Mouse (Mus musculus): ENCODE data around the gene Ssbp4. TPM values are rescaled to one million over a fixed set of nuclear protein-coding genes. Genes with fewer than 3 reads are reported as not detected.
A peak's percentile ranks its signal among the peaks of the same experiment; 100 is the strongest.

Ssbp4 gene
- polyA plus RNA-seq, 1 experiment, result 193 TPM

DNA sequence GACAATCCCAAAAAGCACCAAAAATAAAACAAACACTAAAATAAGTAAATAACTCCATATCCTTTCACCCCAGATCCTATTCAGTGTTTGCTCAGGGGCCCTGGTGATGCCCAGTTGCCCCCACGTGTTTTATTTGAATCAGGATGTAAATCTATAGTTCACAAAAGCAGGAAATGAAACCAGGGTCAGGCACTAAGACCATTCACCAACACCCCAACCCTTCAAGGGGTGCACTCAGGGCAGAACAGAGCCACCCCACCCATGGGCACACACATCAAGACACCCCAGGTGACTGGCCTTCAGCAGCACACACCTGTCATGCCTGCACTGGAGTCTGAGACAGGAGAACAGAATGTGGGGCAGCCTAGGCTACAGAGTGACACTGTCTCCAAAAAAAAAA, 45.4 kb upstream of the Ssbp4 start:
- H3K79me3 ChIP-seq (ENCODE audit: low read depth), result no peaks in the 10 kb centered on the region
- H3K36me3 ChIP-seq (ENCODE audit: control insufficient read depth, insufficient read depth), result peaks cover 44% of the 10 kb centered on the region
- H3K79me2 ChIP-seq (ENCODE audit: control insufficient read depth, insufficient read depth), result peaks cover 18% of the 10 kb centered on the region
- TF ChIP-seq CEBPB (IDR thresholded peaks at IDR 0.05; ENCODE audit: low read depth) (no peak), FOSL1 (IDR thresholded peaks at IDR 0.05; ENCODE audit: insufficient read depth, low read length, poor library complexity, severe bottlenecking) (no peak), CTCF (IDR thresholded peaks at IDR 0.05; ENCODE audit: control insufficient read depth, insufficient read depth, insufficient read length) (no peak), MYOD1 (IDR thresholded peaks at IDR 0.05; ENCODE audit: control insufficient read depth, insufficient read length, low read depth) (no peak), MAX (IDR thresholded peaks at IDR 0.05) (no peak), USF1 (IDR thresholded peaks at IDR 0.05; ENCODE audit: low read depth) (no peak), MYOG (IDR thresholded peaks at IDR 0.05; ENCODE audit: control insufficient read depth, extremely low read depth, insufficient read length) (no peak)
- H3K4me3 ChIP-seq (ENCODE audit: insufficient read depth, poor library complexity, severe bottlenecking), result no peak overlapping the region
- H3ac ChIP-seq (ENCODE audit: control insufficient read depth, insufficient read length, low read depth), result no peak overlapping the region
- no peaks in the 10 kb centered on the region for H3K27me3 ChIP-seq (ENCODE audit: control insufficient read depth, insufficient read depth, insufficient read length)

DNA sequence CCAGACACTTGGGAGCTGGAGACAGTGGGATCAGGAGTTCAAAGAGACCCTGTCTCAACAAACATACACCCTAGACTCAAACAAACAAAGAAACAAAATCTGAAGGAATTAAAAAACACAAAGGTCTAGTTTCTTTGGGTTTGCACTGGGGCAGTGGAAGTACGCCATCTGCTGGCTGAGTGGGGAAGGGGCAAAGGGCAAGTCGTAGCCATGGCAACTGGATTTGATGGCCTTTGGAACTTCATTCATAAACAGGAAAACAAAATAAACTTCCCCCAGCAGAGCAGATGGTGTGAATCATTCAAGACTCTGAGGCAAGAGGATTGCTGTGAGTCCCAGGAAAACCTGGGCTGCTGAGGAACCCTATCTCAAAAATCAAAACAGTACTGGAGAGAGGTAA, 44.6 kb upstream of the Ssbp4 start:
- Histone ChIP-seq H3K79me2 (ENCODE audit: control insufficient read depth, insufficient read depth) (peaks cover 10% of the 10 kb centered on the region), H3K36me3 (ENCODE audit: control insufficient read depth, insufficient read depth) (peaks cover 44% of the 10 kb centered on the region), H3K79me3 (ENCODE audit: low read depth) (no peaks in the 10 kb centered on the region), H3ac (ENCODE audit: control insufficient read depth, insufficient read length, low read depth) (no peak overlapping the region), H3K4me3 (ENCODE audit: insufficient read depth, poor library complexity, severe bottlenecking) (no peak overlapping the region), H3K27me3 (ENCODE audit: control insufficient read depth, insufficient read depth, insufficient read length) (no peaks in the 10 kb centered on the region)
- no peak for TF ChIP-seq CEBPB (IDR thresholded peaks at IDR 0.05; ENCODE audit: low read depth)
- TF ChIP-seq CTCF (IDR thresholded peaks at IDR 0.05; ENCODE audit: control insufficient read depth, insufficient read depth, insufficient read length), result peak; percentile 26
- TF ChIP-seq MYOD1 (IDR thresholded peaks at IDR 0.05; ENCODE audit: control insufficient read depth, insufficient read length, low read depth), result no peak
- no peak for TF ChIP-seq USF1 (IDR thresholded peaks at IDR 0.05; ENCODE audit: low read depth)

DNA sequence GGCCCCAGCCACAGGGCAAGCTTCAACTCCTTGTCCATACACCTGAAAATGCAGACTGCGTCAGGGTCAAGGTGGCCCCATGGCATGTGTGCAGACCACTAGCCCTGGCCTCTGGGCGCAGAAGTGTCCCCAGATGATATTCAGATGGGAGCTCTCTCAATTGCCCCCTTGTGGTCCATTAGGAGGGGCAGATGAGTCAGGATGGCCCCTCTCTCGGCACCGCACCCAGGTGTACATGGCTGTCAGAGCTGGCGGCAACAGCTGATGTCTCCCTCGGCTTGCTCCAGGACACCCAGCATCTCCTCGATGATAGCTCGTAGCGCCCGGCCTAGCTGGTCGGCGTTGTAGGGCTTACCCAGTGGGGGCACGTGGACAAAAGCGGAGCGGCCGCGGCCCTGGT, 41.7 kb upstream of the Ssbp4 start:
- Histone ChIP-seq H3K79me2 (ENCODE audit: control insufficient read depth, insufficient read depth) (no peaks in the 10 kb centered on the region), H3K27me3 (ENCODE audit: control insufficient read depth, insufficient read depth, insufficient read length) (no peaks in the 10 kb centered on the region), H3K36me3 (ENCODE audit: control insufficient read depth, insufficient read depth) (peaks cover 27% of the 10 kb centered on the region), H3K79me3 (ENCODE audit: low read depth) (no peaks in the 10 kb centered on the region), H3ac (ENCODE audit: control insufficient read depth, insufficient read length, low read depth) (no peak overlapping the region), H3K4me3 (ENCODE audit: insufficient read depth, poor library complexity, severe bottlenecking) (no peak overlapping the region)
- TF ChIP-seq MYOD1 (IDR thresholded peaks at IDR 0.05; ENCODE audit: control insufficient read depth, insufficient read length, low read depth) (no peak), MAX (IDR thresholded peaks at IDR 0.05) (no peak), CEBPB (IDR thresholded peaks at IDR 0.05; ENCODE audit: low read depth) (no peak), USF1 (IDR thresholded peaks at IDR 0.05; ENCODE audit: low read depth) (no peak), MYOG (IDR thresholded peaks at IDR 0.05; ENCODE audit: control insufficient read depth, extremely low read depth, insufficient read length) (no peak), FOSL1 (IDR thresholded peaks at IDR 0.05; ENCODE audit: insufficient read depth, low read length, poor library complexity, severe bottlenecking) (no peak), CTCF (IDR thresholded peaks at IDR 0.05; ENCODE audit: control insufficient read depth, insufficient read depth, insufficient read length) (no peak)

DNA sequence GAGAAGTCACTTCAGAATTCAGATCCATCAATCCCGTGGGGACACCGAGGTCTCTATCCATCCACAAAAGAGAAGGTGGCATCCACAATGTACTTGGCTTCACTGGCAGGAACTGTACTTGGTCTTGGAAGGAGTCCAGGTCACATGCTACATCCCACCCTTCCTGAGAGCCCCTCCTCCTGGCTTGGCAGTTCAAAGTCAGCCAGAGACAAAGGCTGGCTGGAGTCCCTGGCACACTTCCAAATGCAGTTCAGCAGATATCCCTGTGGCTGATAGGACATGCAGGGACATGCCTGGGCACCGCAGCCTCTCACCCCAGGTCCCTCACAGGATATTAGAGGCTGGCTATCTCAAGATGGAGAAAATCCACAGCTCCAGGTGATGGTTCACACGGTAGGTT, 40.7 kb upstream of the Ssbp4 start:
- peak; percentile 69 for TF ChIP-seq USF1 (IDR thresholded peaks at IDR 0.05; ENCODE audit: low read depth)
- no peak for TF ChIP-seq MAX (IDR thresholded peaks at IDR 0.05)
- no peak for TF ChIP-seq FOSL1 (IDR thresholded peaks at IDR 0.05; ENCODE audit: insufficient read depth, low read length, poor library complexity, severe bottlenecking)
- H3K79me3 ChIP-seq (ENCODE audit: low read depth), result no peaks in the 10 kb centered on the region

DNA sequence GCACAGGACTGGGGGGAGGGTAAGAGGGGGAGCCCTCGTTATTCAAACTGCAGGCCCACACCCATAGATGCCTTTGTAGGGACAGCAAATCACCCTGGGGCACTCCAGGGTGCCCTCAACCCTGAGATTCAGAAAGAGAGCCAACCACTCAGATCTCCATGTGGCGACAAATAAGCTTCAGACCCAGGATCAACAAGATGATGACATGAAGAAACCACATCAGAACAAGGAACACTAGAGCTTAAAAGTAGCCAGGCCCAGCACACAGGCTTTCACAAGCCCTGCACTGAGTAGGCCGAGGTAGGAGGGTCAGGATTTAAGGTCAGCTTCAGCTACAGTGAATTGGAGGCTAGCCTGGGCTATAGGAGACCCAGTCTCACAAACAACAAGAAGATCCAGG, 40.2 kb upstream of the Ssbp4 start:
- Histone ChIP-seq H3K4me3 (ENCODE audit: insufficient read depth, poor library complexity, severe bottlenecking) (no peak overlapping the region), H3ac (ENCODE audit: control insufficient read depth, insufficient read length, low read depth) (no peak overlapping the region), H3K79me2 (ENCODE audit: control insufficient read depth, insufficient read depth) (no peaks in the 10 kb centered on the region), H3K27me3 (ENCODE audit: control insufficient read depth, insufficient read depth, insufficient read length) (no peaks in the 10 kb centered on the region), H3K79me3 (ENCODE audit: low read depth) (no peaks in the 10 kb centered on the region), H3K36me3 (ENCODE audit: control insufficient read depth, insufficient read depth) (peaks cover 25% of the 10 kb centered on the region)
- no peak for TF ChIP-seq USF1 (IDR thresholded peaks at IDR 0.05; ENCODE audit: low read depth)
- TF ChIP-seq MYOD1 (IDR thresholded peaks at IDR 0.05; ENCODE audit: control insufficient read depth, insufficient read length, low read depth), result no peak
- TF ChIP-seq FOSL1 (IDR thresholded peaks at IDR 0.05; ENCODE audit: insufficient read depth, low read length, poor library complexity, severe bottlenecking), result no peak
- no peak for TF ChIP-seq CTCF (IDR thresholded peaks at IDR 0.05; ENCODE audit: control insufficient read depth, insufficient read depth, insufficient read length)
- no peak for TF ChIP-seq CEBPB (IDR thresholded peaks at IDR 0.05; ENCODE audit: low read depth)
- TF ChIP-seq MAX (IDR thresholded peaks at IDR 0.05), result no peak
- TF ChIP-seq MYOG (IDR thresholded peaks at IDR 0.05; ENCODE audit: control insufficient read depth, extremely low read depth, insufficient read length), result no peak

More for the DNA sequence above, 40.7 kb upstream of the Ssbp4 start:
- Histone ChIP-seq H3K36me3 (ENCODE audit: control insufficient read depth, insufficient read depth) (peaks cover 25% of the 10 kb centered on the region), H3ac (ENCODE audit: control insufficient read depth, insufficient read length, low read depth) (no peak overlapping the region), H3K27me3 (ENCODE audit: control insufficient read depth, insufficient read depth, insufficient read length) (no peaks in the 10 kb centered on the region), H3K4me3 (ENCODE audit: insufficient read depth, poor library complexity, severe bottlenecking) (no peak overlapping the region), H3K79me2 (ENCODE audit: control insufficient read depth, insufficient read depth) (no peaks in the 10 kb centered on the region)

DNA sequence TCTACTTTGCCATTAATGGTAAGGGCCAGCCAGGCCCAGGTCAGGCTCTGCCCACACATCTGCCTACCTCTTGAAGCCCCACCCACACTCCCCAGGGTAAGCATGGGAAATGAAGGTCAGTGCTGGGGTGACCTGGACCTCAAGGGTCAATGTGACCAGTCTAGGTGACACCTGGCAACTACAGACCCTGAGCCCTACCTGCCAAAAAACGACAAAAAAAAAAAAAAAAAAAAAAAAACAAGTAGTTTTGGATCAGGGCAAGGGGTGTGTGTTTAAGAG, 39.4 kb upstream of the Ssbp4 start:
- no peak overlapping the region for H3K4me3 ChIP-seq (ENCODE audit: insufficient read depth, poor library complexity, severe bottlenecking)
- TF ChIP-seq MYOG (IDR thresholded peaks at IDR 0.05; ENCODE audit: control insufficient read depth, extremely low read depth, insufficient read length), result no peak
- H3K79me2 ChIP-seq (ENCODE audit: control insufficient read depth, insufficient read depth), result no peaks in the 10 kb centered on the region
- no peaks in the 10 kb centered on the region for H3K27me3 ChIP-seq (ENCODE audit: control insufficient read depth, insufficient read depth, insufficient read length)
- no peak overlapping the region for H3ac ChIP-seq (ENCODE audit: control insufficient read depth, insufficient read length, low read depth)
- peaks cover 25% of the 10 kb centered on the region for H3K36me3 ChIP-seq (ENCODE audit: control insufficient read depth, insufficient read depth)
- H3K79me3 ChIP-seq (ENCODE audit: low read depth), result no peaks in the 10 kb centered on the region

Measured in C2C12 (cell line).